Mouse (Mus musculus): ENCODE measurements around the gene Pip4k2c.

DNA sequence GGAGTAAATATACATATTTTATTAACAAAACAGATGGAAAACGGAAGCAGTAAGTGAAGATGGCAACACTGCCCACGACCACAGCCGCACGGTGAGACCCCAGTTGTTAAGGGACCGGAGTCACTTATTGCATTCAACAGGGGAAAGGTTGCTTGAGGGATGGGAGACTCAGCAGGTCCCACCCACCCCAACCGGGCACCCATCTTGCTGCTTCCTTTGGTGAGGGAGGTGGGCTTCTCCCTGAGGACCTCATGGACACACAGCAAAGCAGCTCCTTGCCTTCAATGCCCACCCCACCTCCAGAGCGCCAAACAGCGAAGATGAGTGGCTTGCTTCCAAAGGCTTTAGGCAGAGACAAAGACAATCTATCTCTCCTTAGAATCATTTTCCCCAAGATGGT lies 14.3 kb downstream of the Pip4k2c start:
- no peak for TF ChIP-seq POLR2A (IDR thresholded peaks at IDR 0.05; ENCODE audit: low read depth, low read length)
- no peak for TF ChIP-seq CTCF (IDR thresholded peaks at IDR 0.05; ENCODE audit: extremely low read depth, insufficient read depth, insufficient read length, insufficient replicate concordance)
